Mouse (Mus musculus) ovary, adult 18-20 months (tissue): ENCODE measurements around the gene Adcyap1r1.
A peak's percentile ranks its signal among the peaks of the same experiment; 100 is the strongest.

Experiments
- DNase-seq: peaks from one replicate; pipeline ENCODE4 v3.0.0; 2022; ENCODE audit warnings: low spot score, mixed read lengths

Adcyap1r1 gene

DNA sequence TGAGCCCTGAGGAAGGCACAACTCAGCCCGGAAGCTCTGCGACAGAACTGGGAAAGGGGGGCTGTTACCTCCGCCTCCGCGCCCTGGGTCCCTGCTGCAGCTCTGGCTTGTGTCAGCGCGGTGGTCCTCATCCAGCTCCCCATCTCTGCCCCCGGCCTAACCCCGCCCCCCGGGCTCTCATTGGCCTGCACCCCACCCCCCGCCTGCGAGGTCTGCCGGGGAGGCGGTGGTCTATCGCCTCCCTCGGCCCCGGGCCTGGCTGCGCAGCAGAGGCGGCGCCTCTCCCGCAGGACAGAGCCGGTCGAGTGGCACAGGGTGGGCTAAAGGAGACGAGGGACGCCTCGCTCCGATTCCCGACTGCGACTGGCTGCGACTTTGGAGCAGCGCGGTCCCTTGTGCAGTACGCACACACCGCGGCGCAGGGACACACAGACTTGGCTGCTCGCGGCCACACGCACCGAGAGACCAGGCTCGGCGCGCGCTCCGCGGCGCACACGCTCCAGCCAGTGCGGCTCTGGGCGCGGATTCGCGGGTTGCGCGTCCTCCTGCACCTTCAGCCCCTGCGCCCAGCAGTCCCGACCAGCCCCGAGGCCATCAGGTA, at the start of gene Adcyap1r1:
Adcyap1r1 (plus strand) TSS at position 208 of the 601 bp plus-strand sequence.
- no peak for DNase-seq

DNA sequence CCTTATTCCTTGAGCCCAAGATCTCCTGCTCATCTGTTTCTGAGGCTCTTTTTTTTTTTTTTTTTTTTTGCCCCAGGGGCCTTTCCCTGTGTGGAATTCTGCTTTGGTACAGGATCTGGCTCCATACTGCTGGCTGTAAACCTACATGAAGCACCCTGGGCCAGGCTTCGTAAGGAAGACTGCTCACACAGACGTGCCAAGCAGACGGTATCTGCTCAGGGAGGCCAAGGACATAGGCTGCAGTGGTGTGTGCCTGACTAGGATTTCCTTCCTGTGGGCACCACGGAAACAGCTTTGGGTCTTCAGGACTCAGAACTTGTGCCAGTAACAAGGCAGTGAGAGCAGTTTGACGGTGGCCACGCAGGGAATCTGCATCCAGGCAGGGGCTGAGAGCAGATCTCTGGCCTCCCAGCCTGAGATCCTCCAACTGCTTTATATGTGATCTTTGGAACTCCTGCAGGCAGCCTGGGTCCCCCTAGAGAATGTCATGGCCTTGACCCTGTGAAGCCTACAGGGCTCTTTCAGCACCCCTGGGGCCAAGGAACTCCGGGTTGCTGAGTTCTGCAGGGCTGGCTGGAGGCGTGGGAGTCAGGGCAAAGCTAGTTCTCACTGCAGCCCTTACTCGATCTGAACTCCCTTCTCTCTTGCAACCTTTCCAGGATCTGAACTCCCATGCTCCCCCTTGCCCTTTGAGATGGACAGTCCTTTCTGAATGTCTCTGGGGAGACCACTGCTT, 49.6 kb upstream of the Adcyap1r1 start:
- DNase-seq: no peak

DNA sequence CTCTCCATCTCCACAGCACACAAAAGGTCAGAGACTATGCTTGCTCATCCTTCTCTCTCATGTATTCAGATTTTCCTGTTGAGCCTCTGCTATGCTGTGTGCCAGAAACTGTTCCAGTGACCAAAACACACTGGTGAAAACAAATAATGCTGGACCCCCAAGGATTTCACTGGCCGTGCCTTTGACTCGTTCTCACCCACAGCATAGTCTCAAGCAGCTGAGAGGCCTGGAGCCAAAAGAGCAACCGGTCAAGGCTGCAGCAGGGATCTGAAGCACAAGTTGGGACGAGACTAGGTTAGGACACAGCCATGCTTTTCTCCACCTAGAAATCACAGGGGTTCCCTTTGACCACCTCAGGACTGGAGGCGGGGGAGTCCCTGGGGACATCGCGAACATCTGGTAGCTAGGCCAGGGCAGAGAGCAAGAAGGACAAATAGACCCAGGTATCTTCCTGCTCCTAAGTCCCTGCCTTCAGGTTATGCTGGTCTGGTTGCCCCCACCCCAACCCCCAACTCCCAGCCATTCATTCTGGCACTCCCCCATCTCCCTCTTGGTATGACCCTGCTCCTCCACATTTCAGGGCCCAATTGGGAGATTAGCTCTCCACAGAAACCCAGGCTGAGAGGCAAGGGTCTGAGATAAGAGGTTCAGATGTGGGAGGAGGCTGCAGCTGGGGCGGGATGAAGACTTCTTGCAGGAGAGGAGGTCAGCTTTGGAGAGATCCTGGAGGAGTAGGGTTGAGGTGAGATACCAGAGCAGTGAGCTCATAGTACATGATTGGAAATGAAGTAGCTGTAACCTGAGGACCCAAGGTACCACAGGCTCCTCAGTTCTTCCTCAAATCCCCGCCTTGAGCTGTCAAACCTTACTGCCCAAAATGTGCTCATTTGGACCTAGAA, 48.1 kb upstream of the Adcyap1r1 start:
- DNase-seq: no peak

DNA sequence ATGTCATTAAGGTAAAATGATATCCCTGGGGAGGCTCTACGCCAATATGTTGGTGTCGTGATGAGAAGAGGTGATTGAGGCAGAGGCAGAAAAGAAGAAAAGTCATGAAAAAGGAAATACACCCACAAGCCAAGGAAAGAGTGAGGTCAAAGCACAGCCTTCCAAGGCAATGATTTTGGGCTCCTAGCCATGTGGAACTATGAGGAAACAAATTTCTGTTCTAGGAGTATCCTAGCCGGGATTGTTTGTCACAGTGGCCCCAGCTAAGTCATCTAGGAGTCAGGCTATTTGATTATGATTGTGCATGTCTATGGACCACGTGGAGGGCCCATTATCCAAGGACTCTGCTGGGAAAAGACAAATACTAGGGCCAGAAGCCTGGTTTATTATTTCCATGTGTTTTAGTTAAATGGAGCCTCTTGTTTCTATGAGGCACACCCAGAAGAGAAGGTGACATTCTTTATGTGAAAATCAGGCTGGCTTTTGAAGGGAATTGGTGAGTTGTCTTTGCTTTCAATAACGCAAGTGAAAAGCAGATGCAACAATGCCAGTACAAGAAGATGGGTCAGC, 47.3 kb upstream of the Adcyap1r1 start:
- no peak for DNase-seq

DNA sequence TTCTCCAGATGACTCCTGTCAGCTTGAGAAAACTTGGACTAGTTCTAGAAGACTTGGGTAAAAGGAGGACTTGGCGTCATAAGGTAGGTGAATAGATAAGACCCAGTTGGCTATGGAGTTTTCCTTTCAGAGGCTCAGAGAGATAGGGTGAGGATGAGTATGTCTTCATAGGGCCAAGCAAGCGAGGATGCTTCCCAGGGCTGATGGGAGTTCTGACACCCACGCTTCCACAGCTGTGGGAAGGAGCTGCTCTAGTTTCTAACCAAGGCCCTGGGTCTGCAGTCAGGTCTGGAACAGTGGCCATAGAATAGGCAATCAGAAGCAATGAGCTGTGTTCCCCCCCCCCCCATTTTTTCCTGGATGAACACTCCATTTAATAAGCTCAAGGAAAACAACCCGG, 44.4 kb upstream of the Adcyap1r1 start:
- no peak for DNase-seq

DNA sequence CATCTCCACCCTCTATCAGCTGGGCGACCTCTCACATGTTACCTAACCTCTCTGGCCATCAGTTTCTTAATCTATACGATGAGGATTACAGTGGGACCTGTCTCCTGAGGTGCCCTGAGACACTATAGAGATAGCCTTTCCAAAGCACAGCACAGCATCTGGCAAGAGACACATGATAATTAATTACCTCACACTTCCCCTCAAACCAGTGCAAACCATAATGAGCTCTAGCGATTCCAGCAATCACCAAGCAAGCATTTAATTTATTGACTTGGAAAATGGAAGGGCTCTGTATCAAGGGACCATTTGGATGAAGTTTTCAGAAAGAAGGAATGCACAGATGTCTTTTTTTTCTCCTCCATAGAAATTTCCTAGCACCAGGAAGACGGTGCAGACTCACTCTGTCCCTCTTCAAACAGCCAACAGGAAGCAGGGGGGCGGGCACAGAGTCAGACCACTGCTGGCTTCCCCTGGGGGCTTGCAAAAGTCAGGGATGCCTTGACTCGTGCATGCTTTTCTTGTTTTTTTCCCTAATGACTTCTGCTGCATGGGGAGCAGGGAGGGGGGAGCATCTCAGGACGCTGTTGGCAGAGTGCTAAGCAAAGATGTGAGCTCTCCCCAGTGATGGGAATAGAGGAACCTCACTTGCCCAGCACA, 41.5 kb upstream of the Adcyap1r1 start:
- DNase-seq: no peak

DNA sequence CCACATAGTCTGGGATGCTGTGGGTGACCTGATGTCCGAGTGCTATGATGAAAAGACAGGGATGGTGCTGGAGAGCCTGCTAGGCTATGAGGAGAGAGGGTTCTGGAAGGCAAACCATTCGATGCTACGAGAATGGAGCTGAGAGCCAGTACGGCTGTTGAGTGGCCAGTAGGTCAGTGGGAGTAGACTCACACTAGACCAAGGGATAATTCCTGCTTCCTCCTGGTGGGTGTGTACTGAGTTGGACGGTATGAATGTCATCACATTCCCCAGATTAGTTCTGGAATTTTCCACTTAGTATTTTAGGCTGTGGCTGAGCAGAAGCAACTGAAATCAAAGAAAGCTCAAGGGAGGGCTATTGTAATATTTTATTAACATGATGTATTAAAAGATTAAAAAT, 40.8 kb upstream of the Adcyap1r1 start:
- DNase-seq: no peak

DNA sequence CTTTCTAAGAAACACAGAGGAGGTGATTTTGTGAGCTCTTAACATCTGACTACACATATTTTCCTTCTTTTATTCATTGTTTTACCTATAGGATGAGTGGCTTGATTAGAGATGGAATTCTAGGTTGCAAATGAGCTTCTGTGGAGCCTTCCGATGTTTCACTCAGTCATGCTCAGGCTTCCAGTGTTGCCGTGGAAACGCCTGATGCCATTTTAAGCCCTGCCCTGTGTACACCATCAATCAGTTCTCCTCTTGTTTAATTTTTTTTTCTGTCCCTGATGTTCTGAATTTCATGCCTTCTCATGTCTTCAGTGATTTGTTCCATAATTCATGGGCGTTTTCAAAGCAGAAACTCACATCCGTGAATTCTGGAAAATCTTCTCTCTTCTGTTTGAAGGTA, 35.6 kb upstream of the Adcyap1r1 start:
- DNase-seq: no peak

DNA sequence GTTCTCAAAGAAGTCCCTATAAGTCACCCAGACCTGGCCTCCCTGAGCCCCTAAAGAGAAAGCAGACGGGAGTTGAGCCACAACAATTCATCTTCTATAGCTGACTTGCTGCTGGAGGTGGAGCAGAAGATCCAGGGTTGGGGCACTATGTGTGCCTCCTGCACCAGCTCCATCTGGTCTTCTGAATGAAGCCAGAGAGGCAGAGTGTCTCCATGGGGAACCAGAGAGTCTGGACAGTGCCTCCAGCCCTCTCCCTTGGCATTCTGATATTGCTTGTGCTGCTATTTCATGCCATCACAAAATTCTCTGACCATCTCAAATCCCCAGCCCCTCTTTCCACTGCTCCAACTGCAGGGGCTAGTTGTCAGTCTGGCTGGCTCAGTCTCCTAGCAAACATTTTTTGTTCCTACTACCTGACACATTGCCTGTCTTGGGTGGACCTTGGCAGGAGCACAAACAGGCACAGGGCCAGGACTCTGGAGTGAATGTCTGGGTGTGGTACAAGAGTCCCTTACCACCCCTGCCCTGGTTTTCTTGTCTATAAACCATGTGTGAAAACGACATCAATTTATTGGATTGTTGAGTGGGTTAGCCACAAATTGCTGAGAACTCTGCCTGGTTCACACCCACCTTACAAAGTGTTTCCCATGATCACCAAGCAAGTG, 32.9 kb upstream of the Adcyap1r1 start:
- DNase-seq: no peak

DNA sequence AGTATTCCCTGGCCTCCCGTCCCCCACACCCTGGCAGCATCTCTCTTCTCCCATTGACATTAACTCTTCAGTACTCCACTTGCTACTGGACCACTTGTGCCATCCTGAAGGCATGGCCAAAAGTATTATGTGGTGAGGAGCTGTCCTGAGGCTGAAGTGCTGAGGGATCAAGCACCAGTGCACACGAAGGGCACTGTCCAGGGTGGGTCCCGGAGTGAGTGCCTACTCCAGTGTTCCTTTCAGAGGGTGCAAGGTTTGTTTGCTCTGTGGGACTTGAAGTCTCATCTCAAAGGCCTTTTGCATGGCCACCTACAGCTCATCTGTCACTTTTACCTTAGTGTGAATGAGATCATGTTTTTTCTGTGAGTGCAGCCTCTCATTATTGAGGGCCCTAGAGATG, 31.4 kb upstream of the Adcyap1r1 start:
- DNase-seq: no peak

DNA sequence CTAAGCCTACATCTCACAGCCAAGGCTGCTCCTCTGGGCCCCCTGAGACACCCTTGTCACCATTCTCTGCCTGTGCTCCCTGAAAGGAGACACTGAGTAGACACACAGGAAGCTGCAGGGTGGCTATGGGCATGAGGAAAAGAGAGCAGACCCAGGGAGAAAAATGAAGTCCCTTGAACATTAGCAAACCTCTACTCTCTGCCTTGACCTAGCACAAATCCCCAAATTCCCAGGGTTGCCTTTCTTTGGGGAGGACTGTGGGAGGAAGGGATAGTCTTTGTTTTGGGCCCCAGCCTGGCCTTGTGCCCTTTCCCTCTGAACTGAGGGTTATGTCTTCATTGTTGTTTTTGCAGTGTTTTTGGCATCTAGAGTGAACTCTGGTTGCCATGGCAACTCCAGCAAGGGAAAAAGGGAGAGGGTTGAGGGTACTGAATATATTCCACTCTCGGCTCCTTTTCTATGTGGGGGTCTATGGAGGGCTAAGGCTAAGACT, 30.9 kb upstream of the Adcyap1r1 start:
- DNase-seq: no peak

DNA sequence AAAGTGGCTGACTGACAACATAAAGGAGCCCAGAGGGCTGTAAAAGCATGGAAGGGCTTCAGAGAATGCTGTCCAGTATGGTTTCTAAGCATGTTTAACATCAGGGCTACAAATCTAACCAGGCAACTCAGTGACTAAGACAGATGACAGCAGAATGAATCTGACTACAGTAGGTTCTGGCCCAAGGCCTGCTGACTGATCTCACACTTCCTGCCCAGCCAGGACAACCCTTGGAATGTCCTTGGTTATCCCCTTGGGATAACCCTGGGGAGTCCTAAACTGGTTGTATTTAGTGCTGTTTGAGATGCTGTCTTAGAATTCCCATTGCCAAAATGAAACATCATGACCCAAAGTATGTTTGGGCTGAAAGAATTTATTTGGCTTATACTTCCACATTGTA, 19.7 kb upstream of the Adcyap1r1 start:
- DNase-seq: no peak

DNA sequence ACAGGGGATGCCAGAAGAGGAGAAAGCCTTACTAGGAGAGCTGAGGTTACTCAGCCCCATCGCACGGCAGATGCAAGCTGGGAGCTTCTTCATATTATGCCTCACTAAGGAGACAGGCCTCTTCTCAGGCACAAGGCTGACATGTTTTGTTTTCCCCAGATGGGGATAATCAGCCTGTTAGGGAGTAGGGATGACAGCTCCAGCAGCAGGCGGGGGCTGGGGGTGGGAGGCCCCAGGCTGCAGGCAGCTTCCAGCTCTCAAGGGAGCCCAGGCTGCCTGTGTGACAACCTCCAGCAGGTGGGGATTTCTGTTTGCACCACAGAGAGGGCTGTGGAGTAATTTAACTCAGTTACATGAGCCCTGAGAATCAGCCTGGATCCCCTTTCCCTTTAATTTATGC, 17.4 kb upstream of the Adcyap1r1 start:
- DNase-seq: peak; percentile 20

DNA sequence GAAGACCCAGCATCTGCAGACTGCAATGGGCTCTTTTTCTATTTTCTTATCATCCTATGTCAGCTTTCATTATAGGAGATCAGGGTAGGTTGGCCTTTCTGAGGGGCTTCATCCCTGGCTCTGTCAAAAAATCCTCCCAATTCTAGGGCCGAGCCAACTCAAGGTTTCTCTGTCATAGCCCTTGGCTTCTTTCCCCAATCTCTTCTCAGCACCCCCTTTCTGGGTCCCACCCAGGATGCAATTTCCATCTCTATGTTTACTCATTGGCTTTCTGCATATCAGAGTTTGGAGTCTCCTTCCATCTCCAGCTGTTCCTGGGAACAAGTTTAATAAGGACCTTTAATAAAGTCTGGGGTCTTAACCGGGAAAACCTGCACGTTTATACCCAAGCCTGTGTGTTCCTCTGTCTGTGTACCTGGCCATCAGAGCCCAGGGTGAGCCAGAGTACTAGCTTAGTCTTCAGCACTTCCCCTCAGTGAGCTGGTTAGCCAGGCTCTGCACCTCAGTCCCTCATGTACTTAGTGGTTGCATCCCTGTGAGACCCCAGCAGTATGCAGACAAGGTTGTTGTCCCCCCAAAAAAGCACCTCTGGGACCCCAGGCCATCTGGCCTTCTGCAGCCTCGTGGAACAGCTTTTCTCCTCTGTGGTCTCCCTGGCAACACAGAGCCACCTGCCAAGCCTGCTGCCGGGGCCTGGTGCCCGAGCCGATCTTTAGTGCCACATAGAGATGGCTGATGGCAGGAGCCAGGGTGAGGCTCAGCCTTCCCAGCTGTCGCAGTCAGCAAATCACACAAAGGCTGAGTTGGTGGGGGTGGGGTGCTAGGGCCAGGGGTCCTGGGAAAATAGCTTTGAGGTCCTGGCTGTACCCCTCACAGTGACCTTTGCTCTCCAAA, 16.3 kb upstream of the Adcyap1r1 start:
- DNase-seq: no peak

DNA sequence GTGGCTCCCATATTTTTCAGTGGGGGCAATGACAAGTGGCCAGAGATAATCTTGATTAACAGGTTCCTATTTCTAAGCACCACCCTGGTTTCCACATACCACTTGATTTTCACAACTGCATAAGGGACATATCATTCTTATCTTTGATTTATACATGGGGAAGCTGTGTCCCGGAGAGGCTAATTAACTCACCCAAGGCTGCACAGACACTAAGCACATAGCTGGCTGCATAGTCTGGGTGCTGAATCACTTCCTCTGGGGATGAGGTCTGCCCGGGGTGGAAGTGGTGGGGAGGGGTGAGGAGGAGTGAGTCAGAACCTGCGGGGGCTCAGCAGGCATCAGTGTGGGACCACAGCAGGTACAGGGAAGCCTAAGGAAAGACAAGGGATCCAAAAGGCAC, 13.9 kb upstream of the Adcyap1r1 start:
- DNase-seq: no peak

DNA sequence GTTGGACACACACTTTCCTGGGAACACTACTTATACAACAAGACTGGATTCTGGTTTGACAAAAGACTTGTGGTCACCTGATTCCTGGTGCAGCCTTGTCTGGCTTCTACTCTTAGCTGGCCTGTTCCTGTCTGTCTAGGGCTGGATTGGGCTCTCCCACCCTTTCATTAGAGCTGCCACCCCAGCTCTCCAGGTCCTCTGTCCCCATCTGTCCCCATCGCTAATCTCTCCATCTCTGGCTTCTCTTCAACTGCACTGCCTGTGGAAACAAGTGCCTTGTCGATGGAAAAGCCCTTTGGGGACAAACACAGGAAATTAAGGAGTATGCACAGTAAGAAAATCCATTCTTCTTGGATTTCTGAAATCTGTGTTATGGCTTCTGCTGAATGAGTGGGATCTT, 12.9 kb upstream of the Adcyap1r1 start:
- no peak for DNase-seq

DNA sequence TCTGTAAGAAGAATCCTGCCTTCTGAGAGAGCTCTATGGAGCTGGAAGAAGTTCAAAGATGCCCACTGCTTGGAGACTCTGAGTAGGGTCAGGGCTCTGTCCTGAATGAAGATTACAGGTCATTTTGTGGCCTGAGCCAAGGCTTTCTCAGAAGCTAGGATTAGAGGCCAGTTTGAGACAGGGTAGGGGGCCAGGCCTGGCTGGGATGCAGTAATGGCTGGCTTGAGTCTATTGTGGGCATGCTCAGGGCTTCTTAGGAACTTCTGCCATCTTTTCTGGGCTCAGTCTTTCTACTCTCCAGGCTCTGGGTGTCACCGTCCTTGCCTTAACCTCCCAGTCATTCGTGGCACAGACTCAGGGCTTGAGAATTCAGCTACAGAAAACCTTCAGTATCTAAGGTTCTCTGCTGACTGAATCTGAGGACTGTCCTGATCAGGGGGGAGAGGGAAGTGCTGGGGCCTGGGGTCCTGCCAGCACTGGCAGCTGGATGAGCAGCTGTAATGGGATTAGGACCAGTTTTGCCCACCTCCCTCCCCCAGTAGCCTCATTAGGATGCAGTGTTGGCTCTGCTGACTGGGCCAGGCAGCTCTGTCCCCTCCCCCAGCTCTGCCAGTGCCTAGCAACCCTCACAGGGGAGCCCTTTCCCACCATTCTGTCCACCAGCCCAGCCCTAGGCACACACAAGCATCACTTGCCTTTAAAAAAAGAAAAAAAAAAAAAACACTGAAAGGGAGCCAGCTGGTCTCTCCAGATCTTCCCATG, 7.7 kb upstream of the Adcyap1r1 start:
- DNase-seq: no peak

DNA sequence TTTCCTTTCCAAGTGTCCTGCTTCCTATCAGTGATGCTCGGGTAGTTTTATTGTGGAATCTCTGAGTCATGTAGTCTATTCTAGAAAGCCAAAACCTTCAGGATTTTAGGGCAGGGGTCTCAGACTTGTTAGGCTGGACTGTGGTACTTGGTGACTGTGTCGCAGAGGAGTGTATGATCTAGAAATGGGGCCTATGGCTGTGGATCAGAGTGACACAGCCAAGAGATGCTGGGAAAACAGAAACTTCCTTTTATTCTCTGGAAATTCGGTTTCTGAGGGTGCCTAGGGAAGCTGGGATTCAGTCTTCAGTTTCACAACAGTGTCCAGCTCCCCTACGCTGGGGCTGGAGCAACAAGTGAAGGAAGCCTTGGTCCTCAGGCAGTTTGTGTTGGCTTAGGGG, 7.1 kb upstream of the Adcyap1r1 start:
- no peak for DNase-seq

DNA sequence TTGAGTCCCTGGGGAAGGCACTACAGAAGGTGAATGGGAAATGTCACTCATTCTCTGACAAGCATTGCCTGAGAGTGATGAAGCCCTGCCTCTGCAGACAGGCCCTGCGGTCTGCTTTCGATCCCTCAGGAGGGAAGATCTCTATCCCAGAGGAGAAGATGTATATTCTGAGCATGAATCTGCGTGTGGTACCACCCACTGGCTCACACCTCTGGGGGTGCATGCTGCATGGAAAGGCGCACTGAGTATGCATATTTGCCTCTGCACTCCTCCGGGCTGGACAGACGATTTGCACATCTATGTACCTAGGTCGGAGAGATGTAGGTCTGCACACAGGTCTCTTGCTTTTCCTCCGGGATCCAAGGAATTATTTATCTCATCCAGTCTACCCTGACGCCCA, 3.6 kb upstream of the Adcyap1r1 start:
- DNase-seq: no peak
